Mouse (Mus musculus) heart, adult 8-10 months (tissue): ENCODE data around the gene Smg9. TPM values are rescaled to one million over a fixed set of nuclear protein-coding genes. Genes with fewer than 3 reads are reported as not detected.

ENCODE experiments used
- total RNA-seq, 4 experiments: library from RNA; stranded (reverse); gene quantifications; 2 replicates each; pipeline ENCODE4 v1.2.4; 2022

Smg9 gene
- total RNA-seq, 4 experiments from 2014 or later: 5.9 to 8.3 (median 8.0) TPM

Other genes with a start within 250 kb of the Smg9 start
- gene Zfp114, start 224.6 kb upstream of the Smg9 start, total RNA-seq: under 1 TPM in 2 of 4 experiments, not detected in 2; 0.11 to 0.13 TPM
- 1 to 10 TPM; 1.8 to 4.3 (median 3.4) TPM for gene Zfp111, start 188.2 kb upstream of the Smg9 start, total RNA-seq
- gene Zfp109, start 162.1 kb upstream of the Smg9 start, total RNA-seq: 1 to 10 TPM; 1.7 to 2.0 (median 1.9) TPM
- gene Zfp108, start 144.8 kb upstream of the Smg9 start, total RNA-seq: 1 to 10 TPM; 1.4 to 1.8 (median 1.5) TPM
- 1 to 10 TPM; 3.5 to 7.4 (median 4.0) TPM for gene Zfp93, start 129.2 kb upstream of the Smg9 start, total RNA-seq
- 1 to 10 TPM; 3.0 to 5.1 (median 3.7) TPM for gene Zfp61, start 98.4 kb upstream of the Smg9 start, total RNA-seq
- gene Zfp94, start 83.0 kb upstream of the Smg9 start, total RNA-seq: 1 to 10 TPM; 1.1 to 2.8 (median 2.1) TPM
- under 1 TPM in 1 of 4 experiments, not detected in 3; 0.50 TPM for gene Tescl, start 65.7 kb upstream of the Smg9 start, total RNA-seq
- gene Lypd5, start 50.4 kb upstream of the Smg9 start, total RNA-seq: not detected
- gene Kcnn4, start 29.4 kb upstream of the Smg9 start, total RNA-seq: 1 to 10 TPM in 1 of 4 experiments, under 1 TPM in 3; 0.44 to 1.3 (median 0.69) TPM
- gene Irgc1, start 52.7 kb downstream of the Smg9 start, total RNA-seq: under 1 TPM in 1 of 4 experiments, not detected in 3; 0.32 TPM
- gene Plaur, start 62.9 kb downstream of the Smg9 start, total RNA-seq: 1 to 10 TPM; 1.7 to 9.2 (median 2.6) TPM
- 10 to 100 TPM; 16.6 to 22.0 (median 18.7) TPM for gene Cadm4, start 82.4 kb downstream of the Smg9 start, total RNA-seq
- gene Zfp428, start 107.4 kb downstream of the Smg9 start, total RNA-seq: 10 to 100 TPM; 15.1 to 17.1 (median 15.6) TPM
- not detected for gene AC161166.1, start 112.8 kb downstream of the Smg9 start, total RNA-seq
- 10 to 100 TPM; 16.2 to 20.0 (median 18.2) TPM for gene Irgq, start 131.1 kb downstream of the Smg9 start, total RNA-seq
- gene Pinlyp, start 146.5 kb downstream of the Smg9 start, total RNA-seq: not detected
- gene Xrcc1, start 146.7 kb downstream of the Smg9 start, total RNA-seq: 10 to 100 TPM; 19.7 to 30.8 (median 27.1) TPM
- gene Ethe1, start 187.9 kb downstream of the Smg9 start, total RNA-seq: 10 to 100 TPM; 66.1 to 75.2 (median 70.0) TPM
- under 1 TPM in 1 of 4 experiments, not detected in 3; 0.09 TPM for gene Zfp575, start 188.0 kb downstream of the Smg9 start, total RNA-seq
- under 1 TPM; 0.35 to 0.83 (median 0.39) TPM for gene Phldb3, start 211.1 kb downstream of the Smg9 start, total RNA-seq
- gene Lypd3, start 236.9 kb downstream of the Smg9 start, total RNA-seq: not detected